Mouse (Mus musculus) heart, postnatal 0 days (tissue): Measurements from ENCODE around the gene Ccdc124. TPM values are rescaled to one million over a fixed set of nuclear protein-coding genes. Genes with fewer than 3 reads are reported as not detected.
A peak's percentile ranks its signal among the peaks of the same experiment; 100 is the strongest.

Experiments
- ATAC-seq: fragments of 200-750 bp; cut with Nextera tagmentation; 2 replicates; pipeline ENCODE4 v1.8.0; 2017; ENCODE audit warnings: low read depth, moderate number of reproducible peaks, moderate library complexity; ENCODE audit not compliant: insufficient read depth
- DNase-seq: peaks from one replicate; pipeline ENCODE4 v3.0.0-alpha.2; 2016; ENCODE audit warnings: low spot score
- H3K27ac ChIP-seq: fragments of 300-500 bp; sonication (generic); 2 replicates; pipeline ENCODE4 v1.5.1; 2014; ENCODE audit warnings: low read depth, mild to moderate bottlenecking
- H3K27me3 ChIP-seq: fragments of 300-500 bp; sonication (generic); 2 replicates; pipeline ENCODE4 v1.6.1; 2014; ENCODE audit warnings: low read length, mixed read lengths; ENCODE audit not compliant: control insufficient read depth, insufficient read depth
- H3K36me3 ChIP-seq: fragments of 300-500 bp; sonication (generic); replicated peaks from 2 replicates; pipeline ENCODE4 v1.6.1; 2014; ENCODE audit warnings: low read length, mixed read lengths; ENCODE audit not compliant: control insufficient read depth, insufficient read depth
- H3K4me1 ChIP-seq: fragments of 300-500 bp; sonication (generic); 2 replicates; pipeline ENCODE4 v1.6.1; 2014; ENCODE audit warnings: antibody characterized with exemption; ENCODE audit not compliant: control insufficient read depth, insufficient read depth
- H3K4me2 ChIP-seq: fragments of 300-500 bp; sonication (generic); 2 replicates; pipeline ENCODE4 v1.6.1; 2014; ENCODE audit warnings: low read depth, mild to moderate bottlenecking, low read length, moderate library complexity
- H3K4me3 ChIP-seq: fragments of 300-500 bp; sonication (generic); 2 replicates; pipeline ENCODE4 v1.5.1; 2014; ENCODE audit warnings: low read depth, low read length
- H3K9ac ChIP-seq: fragments of 300-500 bp; sonication (generic); replicated peaks from 2 replicates; pipeline ENCODE4 v1.6.1; 2014; ENCODE audit warnings: low read depth, low read length, mixed read lengths
- H3K9me3 ChIP-seq: fragments of 300-500 bp; sonication (generic); replicated peaks from 2 replicates; pipeline ENCODE4 v1.6.1; 2016; ENCODE audit warnings: low read length; ENCODE audit not compliant: control insufficient read depth
- CTCF ChIP-seq: IDR thresholded peaks from 2 replicates; pipeline ENCODE4 v1.5.1; 2016; ENCODE audit warnings: antibody characterized with exemption, control low read depth, low read depth
- EP300 ChIP-seq: IDR thresholded peaks from 2 replicates; pipeline ENCODE4 v1.6.1; 2016; ENCODE audit warnings: antibody characterized with exemption, low read depth
- WGBS: fragments of 180-500 bp; shearing (Covaris S2); extraction: QIAGEN DNeasy Blood & Tissue Kit; methylation state at CpG from one replicate; pipeline ENCODE4 v1.1.7; 2014; 5-methylcytosine and 5-hydroxymethylcytosine counted together
- polyA plus RNA-seq: library from polyadenylated mRNA; unstranded; fragments of >200 nt; fragmentation: Nextera tagmentation; extraction: Ambion mirVana; gene quantifications from 2 replicates; pipeline ENCODE4 v1.2.1, GENCODE M21; 2015
- total RNA-seq: library from RNA; depleted of rRNA; stranded (reverse); fragments of >200 nt; gene quantifications from 2 replicates; pipeline ENCODE4 v1.2.3, GENCODE M21; 2014; ENCODE audit warnings: low replicate concordance

Ccdc124 gene
- total and polyA plus RNA-seq, 2 experiments from 2014 or later: 12.6 to 77.9 TPM

DNA sequence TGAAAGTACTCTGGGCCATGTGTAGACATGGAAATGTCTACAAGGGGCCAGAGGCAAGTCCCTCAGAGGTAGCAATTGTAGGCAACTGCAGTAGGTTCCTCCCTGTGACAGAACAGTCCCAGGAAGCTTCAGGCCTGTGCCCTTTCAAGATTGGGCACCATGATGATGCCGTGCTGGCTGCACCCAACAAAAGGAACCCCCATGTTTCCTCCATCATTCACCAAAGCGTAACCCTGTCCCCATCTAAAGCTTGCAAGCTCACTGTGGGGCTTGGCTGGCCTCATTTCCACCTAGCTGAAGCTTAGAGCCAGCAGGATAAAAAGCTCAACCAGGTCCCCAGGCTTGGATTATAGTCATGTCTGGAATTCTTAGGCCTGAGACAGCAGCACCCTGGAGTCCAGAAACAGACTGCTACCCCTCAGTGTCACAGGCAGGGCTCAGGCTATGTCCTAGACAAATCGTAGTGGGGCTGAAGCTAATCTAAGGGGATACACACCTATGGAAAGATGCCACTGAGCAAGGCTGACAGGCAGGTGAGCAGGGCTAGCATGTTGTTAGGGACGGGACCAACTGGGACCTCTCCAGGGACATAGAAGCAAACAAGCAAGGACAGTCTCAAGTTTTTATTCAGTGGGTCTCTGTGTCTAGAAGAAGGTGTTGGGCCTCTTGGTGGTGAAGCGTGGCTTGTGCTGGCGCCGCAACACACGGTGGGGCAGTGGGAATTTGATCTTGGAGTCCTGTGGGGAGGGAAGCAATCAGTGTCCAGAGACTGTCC is 21.2 kb upstream of the Ccdc124 start:
- no peak for DNase-seq
- no peak overlapping the region for H3K27ac ChIP-seq
- peaks cover 21% of the 10 kb centered on the region for H3K36me3 ChIP-seq
- no peak for TF ChIP-seq EP300
- TF ChIP-seq CTCF: no peak
- H3K9me3 ChIP-seq: no peaks in the 10 kb centered on the region
- H3K27me3 ChIP-seq: peaks cover 30% of the 10 kb centered on the region
- peaks cover 6% of the 10 kb centered on the region for H3K4me1 ChIP-seq
- no peak for ATAC-seq
- no peak overlapping the region for H3K4me2 ChIP-seq
- no peak overlapping the region for H3K4me3 ChIP-seq
- 87% methylated on average over 8 of the region's 8 CpGs for WGBS
- no peak overlapping the region for H3K9ac ChIP-seq

DNA sequence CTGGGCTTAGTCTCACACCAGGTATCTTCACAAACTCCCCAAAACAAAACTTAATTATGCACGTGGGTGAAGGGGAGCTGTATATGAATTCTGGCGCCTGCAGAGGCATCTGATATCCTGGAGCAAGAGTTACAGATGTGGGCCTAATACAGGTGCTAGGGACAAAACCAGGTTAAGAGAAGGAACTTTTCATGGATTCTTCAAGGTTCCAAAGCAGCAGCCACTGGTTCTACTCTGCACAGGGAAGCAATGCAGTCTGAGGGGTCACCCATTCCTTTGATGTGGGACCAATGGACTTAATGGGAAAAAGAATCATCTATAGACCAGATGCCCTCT is 20.6 kb upstream of the Ccdc124 start:
- no peak for TF ChIP-seq CTCF
- Histone ChIP-seq H3K4me1 (peaks cover 6% of the 10 kb centered on the region), H3K9ac (no peak overlapping the region), H3K36me3 (peaks cover 21% of the 10 kb centered on the region), H3K9me3 (no peaks in the 10 kb centered on the region), H3K27ac (no peak overlapping the region), H3K27me3 (peaks cover 30% of the 10 kb centered on the region), H3K4me2 (no peak overlapping the region), H3K4me3 (no peak overlapping the region)
- ATAC-seq: no peak
- 65% methylated on average over 2 of the region's 2 CpGs for WGBS
- no peak for DNase-seq

DNA sequence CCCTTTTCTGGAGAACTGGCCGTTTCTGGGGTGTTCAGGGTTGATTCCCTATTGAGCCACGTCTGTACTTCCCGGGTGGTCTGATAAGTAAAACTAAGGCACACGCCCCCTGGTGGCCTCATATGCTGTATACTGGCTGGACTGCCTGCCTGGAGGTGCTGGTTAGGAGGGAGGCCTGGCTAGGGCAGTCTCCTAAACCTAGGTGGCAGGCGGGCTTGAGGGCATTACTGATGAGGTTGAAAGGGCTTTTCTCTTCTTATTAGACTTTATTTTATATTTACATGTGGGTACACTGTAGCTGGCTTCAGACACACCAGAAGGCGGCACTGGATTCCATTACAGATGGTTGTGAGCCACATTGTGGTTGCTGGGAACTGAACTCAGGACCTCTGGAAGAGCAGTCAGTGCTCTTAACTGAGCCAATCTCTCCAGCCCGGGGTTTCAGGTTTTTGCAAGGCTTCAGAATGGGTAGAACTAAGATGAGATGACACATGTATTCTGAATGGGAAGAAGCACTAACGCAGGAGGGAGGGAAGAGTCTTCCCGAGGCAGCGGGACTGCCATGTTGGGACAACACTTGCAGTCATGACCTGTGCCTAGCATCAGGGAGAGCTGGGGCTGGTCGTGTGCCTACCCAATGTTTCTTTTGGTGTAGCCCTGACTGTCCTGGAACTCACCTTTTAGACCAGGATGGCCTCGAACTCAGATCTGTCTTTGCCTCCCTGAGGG is 20.1 kb upstream of the Ccdc124 start:
- Histone ChIP-seq H3K36me3 (peaks cover 21% of the 10 kb centered on the region), H3K4me2 (no peak overlapping the region), H3K27me3 (peaks cover 30% of the 10 kb centered on the region), H3K4me3 (no peak overlapping the region), H3K4me1 (peaks cover 6% of the 10 kb centered on the region), H3K9ac (no peak overlapping the region), H3K27ac (no peak overlapping the region), H3K9me3 (no peaks in the 10 kb centered on the region)
- 34% methylated on average over 12 of the region's 12 CpGs for WGBS
- ATAC-seq (no peak), DNase-seq (peak; percentile 61)
- TF ChIP-seq CTCF (peak; percentile 67), EP300 (no peak)

DNA sequence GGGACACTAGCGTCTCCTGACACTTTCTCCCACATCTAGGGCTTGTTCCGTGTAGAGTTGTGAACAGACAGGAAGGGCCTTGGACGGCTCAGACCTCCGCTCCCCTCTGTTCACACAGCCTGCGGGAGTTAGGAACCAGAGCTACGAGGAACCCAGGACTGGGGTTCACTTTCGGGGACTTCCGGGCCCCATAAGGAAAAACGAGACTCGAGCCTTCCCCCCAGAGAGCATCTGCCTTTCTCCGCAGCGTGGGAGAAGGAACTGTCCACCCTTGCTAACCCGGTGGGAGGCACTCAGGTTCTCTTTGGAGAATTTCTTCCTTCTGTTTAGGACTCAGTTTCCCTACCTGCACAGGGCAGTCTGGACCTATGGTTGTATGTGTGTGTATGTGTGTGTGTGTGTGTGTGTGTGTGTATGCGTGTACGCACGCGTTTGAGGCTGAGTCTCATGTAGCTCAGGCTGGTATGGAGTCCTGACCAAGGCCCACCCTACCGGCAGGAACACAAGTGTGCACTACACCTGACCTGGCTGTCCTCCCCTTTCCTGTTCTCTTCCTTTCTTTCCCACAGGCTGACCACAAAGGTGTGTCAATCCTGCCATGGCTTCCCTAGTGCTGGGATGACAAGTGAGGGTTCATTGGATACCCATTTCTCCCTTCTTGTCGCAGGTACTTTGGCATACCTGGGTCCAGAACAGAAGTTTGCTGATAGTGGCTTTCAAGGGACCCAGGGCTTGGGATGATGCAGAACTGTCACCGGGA is 19.3 kb upstream of the Ccdc124 start:
- WGBS: 32% methylated on average over 20 of the region's 20 CpGs
- H3K9ac ChIP-seq: no peak overlapping the region; the same call in 1 of the 2 replicates

DNA sequence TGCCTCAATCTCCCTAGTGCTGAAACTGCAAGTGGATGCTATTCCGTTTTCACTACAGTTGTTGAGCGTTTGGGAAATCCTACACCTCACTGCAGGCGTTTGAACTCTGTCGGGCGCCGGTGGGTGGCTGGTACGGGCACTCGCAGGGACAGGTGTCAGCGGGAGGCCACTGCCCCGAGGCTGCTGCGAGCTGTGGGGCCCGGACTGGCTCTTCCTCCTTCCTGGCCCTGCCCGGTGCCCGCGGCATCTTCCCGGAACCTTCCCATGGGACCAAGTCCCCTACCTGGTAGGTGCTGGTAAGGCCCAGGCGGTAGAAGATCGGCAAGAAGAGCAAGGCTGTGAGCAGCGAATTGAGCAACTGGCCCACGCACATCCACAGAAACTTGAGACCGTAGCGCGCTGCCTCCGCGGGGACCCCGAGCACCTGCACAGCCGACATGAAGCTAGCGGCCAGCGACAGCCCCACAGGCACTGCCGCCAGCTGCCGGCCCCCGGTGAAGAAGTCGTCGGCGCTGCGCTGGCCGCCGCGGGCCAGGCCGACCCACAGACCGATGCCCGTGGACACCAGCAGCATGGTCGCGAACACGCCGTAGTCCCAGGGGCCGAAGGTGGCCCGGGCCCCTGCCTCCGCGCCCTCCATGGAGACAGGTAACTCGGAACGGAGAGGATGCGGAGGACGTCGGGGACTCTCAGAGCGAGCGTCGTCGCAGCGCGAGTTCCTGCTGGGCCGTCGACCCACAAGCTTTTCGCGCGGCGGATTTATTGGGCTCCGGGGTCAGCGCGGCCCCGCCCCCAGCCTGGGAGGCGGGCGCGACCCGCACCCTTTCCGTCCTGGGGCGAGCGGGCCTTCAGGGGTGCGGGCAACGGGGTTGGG is 18.5 kb upstream of the Ccdc124 start, which contains the start of gene Slc5a5:
Slc5a5 (minus strand) TSS at position 736 of the 874 bp plus-strand sequence.
- no peak for TF ChIP-seq CTCF
- no peak for TF ChIP-seq EP300
- H3K4me2 ChIP-seq: peak within 1 kb of the TSS; percentile 21; the same call in 1 of the 2 replicates
- DNase-seq (no peak), ATAC-seq (no peak)
- 4% methylated on average over 79 of the region's 80 CpGs for WGBS
- no peak within 1 kb of the TSS for H3K27ac ChIP-seq
- H3K9ac ChIP-seq: no peak within 1 kb of the TSS; the same call in 1 of the 2 replicates
- H3K4me1 ChIP-seq: peaks cover 6% of the 10 kb centered on the region
- peaks cover 38% of the 10 kb centered on the region for H3K27me3 ChIP-seq
- peak within 1 kb of the TSS; percentile 28 for H3K4me3 ChIP-seq
- H3K9me3 ChIP-seq: no peaks in the 10 kb centered on the region
- peaks cover 21% of the 10 kb centered on the region for H3K36me3 ChIP-seq

More for the DNA sequence above, 19.3 kb upstream of the Ccdc124 start:
- peak overlapping the region; percentile 21; the same call in 1 of the 2 replicates for H3K4me2 ChIP-seq
- TF ChIP-seq EP300: no peak
- no peak for TF ChIP-seq CTCF
- peaks cover 32% of the 10 kb centered on the region for H3K27me3 ChIP-seq
- peak overlapping the region; percentile 28 for H3K4me3 ChIP-seq
- no peak overlapping the region for H3K27ac ChIP-seq
- no peaks in the 10 kb centered on the region for H3K9me3 ChIP-seq
- H3K36me3 ChIP-seq: peaks cover 21% of the 10 kb centered on the region
- H3K4me1 ChIP-seq: peaks cover 6% of the 10 kb centered on the region
- DNase-seq: no peak
- no peak for ATAC-seq
